Mouse (Mus musculus): Measurements from ENCODE around the gene Arap2.

DNA sequence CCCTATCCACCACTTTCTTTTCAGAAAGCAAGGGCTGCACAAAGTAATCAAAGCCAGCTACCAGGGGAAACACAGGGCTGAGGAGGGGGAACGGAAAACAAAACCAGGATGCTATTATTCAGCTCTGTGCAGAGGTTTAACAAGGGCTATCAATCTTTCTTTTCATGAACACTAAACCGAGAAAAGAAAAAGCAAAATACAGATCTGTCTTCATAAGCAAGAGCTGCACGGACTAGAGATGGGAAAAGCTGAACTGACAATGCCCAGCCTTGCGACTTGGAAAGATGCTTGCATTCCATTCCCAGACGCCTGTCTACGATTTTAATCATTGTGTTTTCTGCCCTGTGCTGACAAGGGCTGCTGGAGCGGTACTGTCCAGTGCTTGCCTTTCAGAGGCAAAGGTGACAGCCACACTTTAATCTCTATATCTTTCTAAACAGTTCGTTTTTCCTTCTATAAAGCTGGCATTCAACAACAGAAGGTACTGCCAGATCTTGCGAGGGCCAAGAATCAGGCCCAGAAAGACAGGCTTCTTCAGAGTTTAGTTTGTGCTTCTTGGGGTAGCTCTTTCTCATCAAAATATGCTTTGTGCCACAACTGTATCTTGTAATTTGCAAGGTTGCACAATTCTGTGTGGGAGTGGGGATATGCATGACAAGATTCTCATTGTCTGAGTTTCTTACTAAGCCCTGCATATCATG, 93.1 kb downstream of the Arap2 start:
- TF ChIP-seq NANOG (IDR thresholded peaks at IDR 0.05; ENCODE audit: borderline replicate concordance, low read length) (no peak), CTCF (conservative IDR thresholded peaks at IDR 0.05; ENCODE audit: low read length) (no peak)
